Mouse (Mus musculus) bone marrow, adult 2 months (tissue): ENCODE data around the gene Myl9.

ENCODE experiments used
- CTCF ChIP-seq: fragments of 200-500 bp; IDR thresholded peaks from 2 replicates; pipeline ENCODE4 v1.5.1; 2011; ENCODE audit warnings: low read length, control low read depth; ENCODE audit not compliant: control insufficient read depth, insufficient read depth
- POLR2A ChIP-seq: fragments of 200-500 bp; IDR thresholded peaks from 2 replicates; pipeline ENCODE4 v1.6.1; 2011; ENCODE audit warnings: low read depth, mild to moderate bottlenecking, control low read depth, low read length, borderline replicate concordance; ENCODE audit not compliant: control insufficient read depth

DNA sequence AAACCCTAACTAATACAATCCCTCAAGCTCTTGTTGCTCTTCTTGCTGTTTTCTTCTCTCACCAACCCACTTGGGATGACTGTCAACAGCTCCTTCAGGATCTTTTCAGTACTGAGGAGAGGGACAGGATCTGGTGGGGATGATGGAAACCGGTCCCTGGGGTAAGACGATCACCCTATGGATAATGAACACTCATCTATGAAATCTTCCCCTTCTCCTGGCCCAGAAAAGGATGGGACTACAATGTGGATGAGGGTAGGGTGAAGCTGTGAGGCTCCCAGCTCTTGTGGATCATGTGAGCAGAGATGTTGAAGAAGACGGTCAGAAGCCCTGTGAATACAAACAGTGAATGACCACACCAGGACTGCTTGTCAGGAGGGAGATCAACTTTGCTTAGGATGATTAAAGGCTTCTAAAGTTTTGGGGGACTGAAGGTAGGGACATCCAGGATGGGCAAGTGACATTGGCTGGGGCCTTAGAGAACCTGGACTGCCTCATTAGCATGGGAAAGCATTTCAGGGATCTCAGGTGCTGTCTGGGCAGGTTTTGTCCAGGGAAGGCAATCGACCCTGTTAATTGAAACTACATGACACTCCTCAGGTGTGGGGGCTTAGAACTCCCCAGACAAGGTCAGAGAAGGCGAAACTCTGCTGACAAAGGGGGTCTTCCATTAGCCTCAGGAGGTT is 12.0 kb downstream of the Myl9 start:
- no peak for TF ChIP-seq POLR2A
- TF ChIP-seq CTCF, result no peak
